In the genomic region with DNA sequence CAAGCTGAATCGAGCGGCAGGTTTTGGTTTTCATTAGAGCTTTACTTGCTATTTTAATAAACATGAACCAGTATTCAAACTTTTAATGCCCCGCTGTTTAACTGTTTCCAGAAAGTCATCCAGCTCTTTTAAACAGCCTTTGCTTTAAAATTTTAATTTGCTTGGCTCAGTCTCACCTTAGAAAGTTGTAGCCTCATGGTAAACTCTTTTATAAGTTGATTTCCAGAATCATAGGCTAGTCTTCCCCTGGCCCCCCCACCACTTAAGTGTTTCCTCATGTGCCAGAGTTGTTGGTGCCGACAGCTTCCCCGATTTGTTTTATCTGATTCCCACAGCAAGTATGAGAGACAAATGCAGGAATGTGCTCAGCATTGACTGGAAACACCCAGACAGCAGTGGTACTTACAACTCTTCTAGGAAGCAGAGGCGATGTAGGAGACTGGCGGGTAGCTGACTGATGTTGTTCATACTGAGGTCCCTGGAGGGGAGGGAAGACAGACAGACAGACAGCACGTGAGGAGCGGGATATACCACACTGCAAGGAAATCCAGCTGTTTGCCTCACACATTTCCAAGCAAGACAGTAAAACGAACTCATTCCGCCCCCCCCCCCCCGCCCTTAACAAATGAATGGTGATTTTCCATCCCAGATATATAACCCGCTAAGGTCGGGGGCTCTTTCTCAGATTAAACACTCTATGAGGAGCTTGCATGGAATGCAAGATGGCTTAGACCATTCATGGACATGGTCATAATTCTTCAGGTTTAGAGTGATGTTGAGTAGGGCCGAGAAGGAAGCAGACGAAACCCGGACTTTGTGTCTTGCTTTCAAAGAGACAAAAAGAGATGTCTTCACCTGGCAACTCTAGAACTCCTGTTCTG, we compare ENCODE assay signal across 14 mouse cellular contexts. TPM values are rescaled to one million over a fixed set of nuclear protein-coding genes. Genes with fewer than 3 reads are reported as not detected.
DNase-seq lines count a peak whose midpoint lies in the region; ATAC-seq and TF ChIP-seq lines count a peak whose summit lies in the region.
"Had no signal": no experiment of that assay in that cellular context is flagged by ENCODE, and none has a peak within 500 bp of the region (broad histone marks: within the 10 kb centered on the region; RNA-seq: fewer than 3 reads in every experiment).

No protein-coding gene starts in this region.

- peak; percentile 15 for DNase-seq in ZHBTc4 (ENCODE audit: low read depth, low spot score)
- peak; percentile 55 for DNase-seq in embryo, embryonic 11 days
- no peak for DNase-seq in midbrain, postnatal 0 days (ENCODE audit: low spot score)
- DNase-seq in layer of hippocampus, adult 11-12 months (ENCODE audit: low spot score): no peak
- no peak for DNase-seq in gastrocnemius, adult 2 months
- DNase-seq in thymus, postnatal 36 days: no peak
- DNase-seq: adrenal gland, adult 2 months; heart, adult 18-20 months; heart, postnatal 36 days; liver; lung, postnatal 4 days; thymus, adult 2 months had no signal

- no peak for ATAC-seq in hindbrain, embryonic 13.5 days (ENCODE audit: low FRiP score)
- ATAC-seq in midbrain, postnatal 0 days (ENCODE audit: low FRiP score): no peak

- no peaks in the 10 kb centered on the region for H3K9me3 ChIP-seq in hindbrain, embryonic 13.5 days
- H3K9me3 ChIP-seq in midbrain, postnatal 0 days (ENCODE audit: low read length): no peaks in the 10 kb centered on the region

- no peaks in the 10 kb centered on the region for H3K27me3 ChIP-seq in hindbrain, embryonic 13.5 days
- H3K27me3 ChIP-seq in midbrain, postnatal 0 days (ENCODE audit: insufficient read depth, low read length): no peaks in the 10 kb centered on the region

- H3K27ac ChIP-seq in hindbrain, embryonic 13.5 days: no peak overlapping the region
- no peak overlapping the region for H3K27ac ChIP-seq in midbrain, postnatal 0 days (ENCODE audit: low read depth, low read length)
- H3K27ac ChIP-seq in gastrocnemius, adult 2 months: no peak overlapping the region

- peaks cover 8% of the 10 kb centered on the region; the same call in 1 of the 2 replicates for H3K4me1 ChIP-seq in hindbrain, embryonic 13.5 days (replicated peaks)
- H3K4me1 ChIP-seq in midbrain, postnatal 0 days (ENCODE audit: insufficient read depth, low read length): no peaks in the 10 kb centered on the region; the same call in 1 of the 2 replicates

- no peak for TF ChIP-seq CTCF in midbrain, postnatal 0 days (IDR thresholded peaks at IDR 0.05)
- TF ChIP-seq CTCF in gastrocnemius, adult 2 months (IDR thresholded peaks at IDR 0.05): no peak

- 37% methylated on average over 17 of the region's 17 CpGs for WGBS in hindbrain, embryonic 13.5 days
- 35% methylated on average over 17 of the region's 17 CpGs for WGBS in midbrain, postnatal 0 days

- H3K4me2 ChIP-seq in hindbrain, embryonic 13.5 days: peak overlapping the region; percentile 17; the same call in 1 of the 2 replicates
- peak overlapping the region; percentile 7; the same call in 1 of the 2 replicates for H3K4me2 ChIP-seq in midbrain, postnatal 0 days (ENCODE audit: low read depth, low read length, poor library complexity, severe bottlenecking)

- H3K9ac ChIP-seq in hindbrain, embryonic 13.5 days: no peak overlapping the region
- no peak overlapping the region for H3K9ac ChIP-seq in midbrain, postnatal 0 days (replicated peaks; ENCODE audit: low read length, poor library complexity, severe bottlenecking)

- intact Hi-C loops in gastrocnemius, adult 2 months (cut with DNase I): no loop called here

- H3K36me3 ChIP-seq in hindbrain, embryonic 13.5 days: no peaks in the 10 kb centered on the region
- no peaks in the 10 kb centered on the region for H3K36me3 ChIP-seq in midbrain, postnatal 0 days (ENCODE audit: insufficient read depth, low read length)

- H3K4me3 ChIP-seq in hindbrain, embryonic 13.5 days: no peak overlapping the region
- no peak overlapping the region for H3K4me3 ChIP-seq in midbrain, postnatal 0 days (ENCODE audit: low read depth, low read length)
- no peak overlapping the region for H3K4me3 ChIP-seq in gastrocnemius, adult 2 months

RNA-seq across cellular contexts. Expression of a gene that starts 49.3 kb away (rescaled TPM):
- polyA plus RNA-seq in hindbrain, embryonic 13.5 days (2015; fragmentation: Nextera tagmentation; extraction: Ambion mirVana): 0.39 and 1.0 TPM in 2 replicates
- 0.85 TPM in 1 of 2 replicates, not detected in the other for total RNA-seq in midbrain, postnatal 0 days (2014; rRNA removed)
- 1.5 and 2.1 TPM in 2 replicates for polyA plus RNA-seq in midbrain, postnatal 0 days (2015; fragmentation: Nextera tagmentation; extraction: Ambion mirVana)
- not detected for total RNA-seq in gastrocnemius, adult 2 months (2021)
- total RNA-seq: adrenal gland, adult 2 months; ES-E14; heart, adult 18-20 months; heart, postnatal 36 days had no signal
- polyA plus RNA-seq: adrenal gland, adult 2 months; thymus, adult 2 months had no signal

Comparison
In these comparisons a context has a peak if more than half of its experiments do, and no peak if none do; other contexts are left out.
1. DNase-seq: peak in ZHBTc4 (single experiment) and embryo, embryonic 11 days (single experiment); none in midbrain, postnatal 0 days (single experiment), layer of hippocampus, adult 11-12 months (single experiment), gastrocnemius, adult 2 months (single experiment) and thymus, postnatal 36 days (0 of 2).